Mouse (Mus musculus) stomach, postnatal 0 days (tissue): ENCODE measurements around the gene Dync2li1. TPM values are rescaled to one million over a fixed set of nuclear protein-coding genes. Genes with fewer than 3 reads are reported as not detected.

Experiments used
- ATAC-seq: fragments of 200-750 bp; cut with Nextera tagmentation; 2 replicates; pipeline ENCODE4 v1.8.0; 2017; ENCODE audit not compliant: low FRiP score, low TSS enrichment
- DNase-seq: peaks from one replicate; pipeline ENCODE4 v3.0.0-alpha.2; 2016; ENCODE audit warnings: low spot score
- H3K27ac ChIP-seq: fragments of 300-500 bp; sonication (generic); replicated peaks from 2 replicates; pipeline ENCODE4 v1.5.1; 2014; ENCODE audit warnings: mild to moderate bottlenecking, control low read depth
- H3K27me3 ChIP-seq: fragments of 300-500 bp; sonication (generic); 2 replicates; pipeline ENCODE4 v1.6.1; 2014; ENCODE audit warnings: low read length; ENCODE audit not compliant: control insufficient read depth, insufficient read depth
- H3K36me3 ChIP-seq: fragments of 300-500 bp; sonication (generic); 2 replicates; pipeline ENCODE4 v1.6.1; 2014; ENCODE audit warnings: low read length, mixed read lengths; ENCODE audit not compliant: control insufficient read depth, insufficient read depth
- H3K4me1 ChIP-seq: fragments of 300-500 bp; sonication (generic); replicated peaks from 2 replicates; pipeline ENCODE4 v1.6.1; 2014; ENCODE audit warnings: antibody characterized with exemption; ENCODE audit not compliant: control insufficient read depth, insufficient read depth
- H3K4me2 ChIP-seq: fragments of 300-500 bp; sonication (generic); replicated peaks from 2 replicates; pipeline ENCODE4 v1.6.1; 2014; ENCODE audit warnings: low read depth, mild to moderate bottlenecking, control low read depth, moderate library complexity
- H3K4me3 ChIP-seq: fragments of 300-500 bp; sonication (generic); 2 replicates; pipeline ENCODE4 v1.5.1; 2014; ENCODE audit warnings: low read depth, low read length, control low read depth
- H3K9ac ChIP-seq: fragments of 300-500 bp; sonication (generic); 2 replicates; pipeline ENCODE4 v1.6.1; 2014; ENCODE audit warnings: mild to moderate bottlenecking, low read length, control low read depth, mixed read lengths
- H3K9me3 ChIP-seq: fragments of 300-500 bp; sonication (generic); 2 replicates; pipeline ENCODE4 v1.6.1; 2016; ENCODE audit warnings: low read length; ENCODE audit not compliant: control insufficient read depth
- CTCF ChIP-seq: IDR thresholded peaks from 2 replicates; pipeline ENCODE4 v1.5.1; 2016; ENCODE audit warnings: antibody characterized with exemption, low read depth, mild to moderate bottlenecking, moderate library complexity
- EP300 ChIP-seq: optimal IDR thresholded peaks from 2 replicates; pipeline ENCODE3; 2016; ENCODE audit warnings: antibody characterized with exemption
- WGBS: fragments of 180-500 bp; shearing (Covaris S2); extraction: QIAGEN DNeasy Blood & Tissue Kit; methylation state at CpG from one replicate; pipeline ENCODE4 v1.1.7; 2014; 5-methylcytosine and 5-hydroxymethylcytosine counted together
- polyA plus RNA-seq: library from polyadenylated mRNA; unstranded; fragments of >200 nt; fragmentation: Nextera tagmentation; extraction: Ambion mirVana; gene quantifications from 2 replicates; pipeline ENCODE4 v1.2.1, GENCODE M21; 2015

Gene Dync2li1
- polyA plus RNA-seq, 1 experiment from 2014 or later: 13.3 TPM

DNA sequence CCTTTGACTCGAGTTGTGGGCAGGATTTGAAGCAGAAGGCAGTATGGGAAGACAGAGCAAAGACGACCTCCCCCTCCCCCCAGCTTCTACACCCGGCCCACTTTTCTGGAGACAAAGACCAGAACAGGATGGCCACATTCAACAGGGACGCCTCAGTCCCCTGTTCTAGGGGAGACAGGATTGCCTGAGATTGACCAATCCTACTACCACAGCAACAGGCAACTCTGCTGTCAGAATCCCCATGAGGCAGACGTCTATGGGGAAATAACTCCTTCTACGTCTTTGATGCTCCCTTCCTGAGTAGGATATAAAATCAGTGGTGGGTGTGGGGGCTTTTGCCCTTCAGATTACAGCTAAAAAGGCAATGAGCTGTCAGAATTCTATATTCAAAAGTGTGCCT lies 58.0 kb downstream of the Dync2li1 start:
- WGBS: 43% methylated on average over 6 of the region's 6 CpGs
- H3K4me3 ChIP-seq: no peak overlapping the region
- no peaks in the 10 kb centered on the region for H3K4me1 ChIP-seq
- DNase-seq (no peak), ATAC-seq (no peak)
- no peaks in the 10 kb centered on the region for H3K36me3 ChIP-seq
- no peak overlapping the region for H3K4me2 ChIP-seq
- no peak overlapping the region for H3K9ac ChIP-seq
- H3K27me3 ChIP-seq: no peaks in the 10 kb centered on the region
- H3K27ac ChIP-seq: no peak overlapping the region
- no peaks in the 10 kb centered on the region for H3K9me3 ChIP-seq
- TF ChIP-seq CTCF: no peak
- TF ChIP-seq EP300: no peak

DNA sequence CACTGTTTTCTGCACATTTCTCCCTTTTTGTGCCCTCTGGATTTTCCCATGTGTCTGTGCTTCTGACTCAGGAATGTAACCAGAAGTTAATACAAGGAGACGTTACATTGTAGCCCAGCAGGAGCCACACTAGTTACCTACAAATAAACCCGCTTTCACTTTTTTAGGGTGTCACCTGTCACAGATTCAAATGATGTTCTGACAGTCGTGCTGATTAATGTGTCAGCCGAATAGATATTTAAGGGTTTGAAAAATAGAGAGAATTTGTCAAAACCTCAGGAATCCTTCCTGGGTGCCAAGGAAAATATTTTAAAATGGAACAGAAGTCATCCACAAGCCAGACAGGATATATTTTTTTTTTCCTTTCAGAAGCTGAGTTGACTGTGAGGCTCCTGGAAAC lies 59.0 kb downstream of the Dync2li1 start:
- no peak for ATAC-seq
- TF ChIP-seq EP300 (no peak), CTCF (no peak)
- 72% methylated on average over 4 of the region's 4 CpGs for WGBS

DNA sequence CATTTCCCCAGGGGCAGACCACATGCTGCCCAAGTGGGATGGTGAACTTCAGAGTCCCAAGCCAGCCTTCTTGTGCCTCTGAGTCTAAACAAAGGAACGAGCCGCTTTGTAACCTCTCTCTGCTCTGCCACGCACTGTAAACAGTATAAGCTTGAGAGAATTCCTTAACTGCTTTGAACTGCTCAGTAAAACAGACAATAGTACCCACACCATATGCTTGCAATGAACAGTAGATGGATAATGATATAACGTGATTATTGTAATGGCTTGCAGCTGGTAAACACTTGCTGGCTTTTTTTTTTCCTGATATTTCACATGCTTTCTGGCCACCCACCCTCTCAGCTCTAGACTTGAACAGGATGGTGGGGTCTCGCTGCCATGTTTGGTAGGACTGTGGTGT lies 61.7 kb downstream of the Dync2li1 start:
- no peak for DNase-seq
- Histone ChIP-seq H3K9ac (no peak overlapping the region), H3K9me3 (no peaks in the 10 kb centered on the region), H3K27me3 (no peaks in the 10 kb centered on the region), H3K4me1 (no peaks in the 10 kb centered on the region), H3K4me2 (no peak overlapping the region), H3K36me3 (no peaks in the 10 kb centered on the region), H3K4me3 (no peak overlapping the region), H3K27ac (no peak overlapping the region)
- 39% methylated on average over 5 of the region's 5 CpGs for WGBS
- no peak for ATAC-seq
- TF ChIP-seq EP300: no peak
- TF ChIP-seq CTCF: no peak

More for the DNA sequence above, 59.0 kb downstream of the Dync2li1 start:
- Histone ChIP-seq H3K27ac (no peak overlapping the region), H3K4me3 (no peak overlapping the region), H3K4me2 (no peak overlapping the region), H3K27me3 (no peaks in the 10 kb centered on the region), H3K36me3 (no peaks in the 10 kb centered on the region), H3K9me3 (no peaks in the 10 kb centered on the region), H3K9ac (no peak overlapping the region), H3K4me1 (no peaks in the 10 kb centered on the region)
- DNase-seq: no peak

DNA sequence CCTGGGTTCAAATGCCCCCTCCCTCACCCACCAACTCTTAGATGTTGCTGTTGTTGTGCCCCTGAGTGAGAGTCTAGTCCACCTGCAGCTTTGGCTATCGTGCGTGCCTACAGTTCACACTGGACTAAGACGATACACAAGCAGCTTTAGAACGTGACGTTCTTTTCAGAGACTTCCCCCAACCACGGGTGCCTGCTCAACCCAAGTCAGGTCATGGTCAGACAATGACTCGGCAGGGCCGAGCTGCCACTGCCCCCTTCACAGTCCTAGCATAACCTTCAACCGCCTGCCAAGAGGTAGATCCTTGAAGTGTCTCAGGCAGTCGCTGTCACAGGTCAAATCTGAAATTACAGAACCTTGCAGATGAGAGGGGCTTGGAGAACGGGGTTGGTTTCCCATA lies 62.5 kb downstream of the Dync2li1 start:
- ATAC-seq: no peak
- Histone ChIP-seq H3K27ac (no peak overlapping the region), H3K9ac (no peak overlapping the region), H3K36me3 (no peaks in the 10 kb centered on the region), H3K27me3 (no peaks in the 10 kb centered on the region), H3K4me3 (no peak overlapping the region), H3K4me2 (no peak overlapping the region), H3K4me1 (no peaks in the 10 kb centered on the region), H3K9me3 (no peaks in the 10 kb centered on the region)
- 83% methylated on average over 11 of the region's 11 CpGs for WGBS
- no peak for TF ChIP-seq CTCF
- no peak for TF ChIP-seq EP300
- no peak for DNase-seq

GRCm38 (mm10) chr17:84689316-84689715 lies 63.0 kb downstream of the Dync2li1 start:
- Histone ChIP-seq H3K36me3 (no peaks in the 10 kb centered on the region), H3K4me3 (no peak overlapping the region), H3K9ac (no peak overlapping the region), H3K4me1 (no peaks in the 10 kb centered on the region), H3K27me3 (no peaks in the 10 kb centered on the region), H3K4me2 (no peak overlapping the region), H3K9me3 (no peaks in the 10 kb centered on the region), H3K27ac (no peak overlapping the region)
- DNase-seq: no peak
- WGBS: 35% methylated on average over 5 of the region's 5 CpGs
- no peak for TF ChIP-seq CTCF
- no peak for TF ChIP-seq EP300
- no peak for ATAC-seq

- H3K4me3 ChIP-seq: no peak overlapping the region
- no peaks in the 10 kb centered on the region for H3K9me3 ChIP-seq
- no peaks in the 10 kb centered on the region for H3K27me3 ChIP-seq
- H3K4me2 ChIP-seq: no peak overlapping the region
- DNase-seq (no peak), ATAC-seq (no peak)
- no peaks in the 10 kb centered on the region for H3K4me1 ChIP-seq
- H3K9ac ChIP-seq: no peak overlapping the region
- TF ChIP-seq EP300: no peak
- TF ChIP-seq CTCF: no peak
- no peak overlapping the region for H3K27ac ChIP-seq
- 58% methylated on average over 5 of the region's 5 CpGs for WGBS
- no peaks in the 10 kb centered on the region for H3K36me3 ChIP-seq
These were observed 63.8 kb downstream of the Dync2li1 start for GRCm38 (mm10) chr17:84690111-84690510.
